Mouse (Mus musculus) thymus, postnatal 36 days (tissue): ENCODE results near the gene Cpne1.
"Not testable (repeated sequence)": the region's sequence is repeated elsewhere in the genome, so short reads cannot be mapped to it uniquely, and the experiment has no call there.

Experiments
- DNase-seq, 2 experiments: peaks; one replicate each; pipeline ENCODE4 v3.0.0; 2022; ENCODE audit warnings: mixed read lengths in 2 of 2

Gene Cpne1

DNA sequence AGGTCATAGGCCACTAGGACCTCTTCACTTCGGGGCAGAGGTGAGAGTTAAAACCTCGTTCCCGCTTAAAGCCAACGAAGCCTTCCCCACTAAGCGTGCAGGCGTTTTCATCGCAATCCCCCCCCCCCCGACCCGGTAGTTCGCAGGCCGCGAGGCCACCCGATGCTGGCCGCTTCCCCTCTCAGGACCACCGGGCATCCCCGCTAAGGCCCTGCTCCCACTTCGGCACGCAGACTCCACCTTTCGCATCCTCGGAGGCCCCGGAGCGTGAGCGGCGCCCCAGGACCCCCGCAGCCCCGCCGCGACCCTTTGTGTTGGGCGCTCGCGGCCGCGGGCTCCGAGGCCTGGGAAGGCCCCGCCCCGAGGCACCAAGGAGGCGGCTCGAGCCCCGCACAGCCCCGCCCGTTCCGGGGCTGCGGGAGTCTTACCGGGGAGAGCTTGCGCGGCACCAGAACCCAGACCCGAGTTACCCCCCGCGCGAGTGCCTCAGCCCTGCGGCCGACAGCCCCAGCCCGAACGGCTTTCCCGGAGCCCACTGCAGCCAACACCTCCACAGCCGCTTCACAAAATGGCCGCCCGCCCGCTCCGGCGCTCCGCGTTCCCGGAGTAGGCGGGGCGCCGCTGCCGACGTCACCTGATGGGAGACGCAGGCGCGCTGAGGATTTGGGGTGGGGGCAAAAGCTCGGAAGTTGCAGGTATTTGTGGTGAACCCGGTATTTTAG, at the start of gene Cpne1, which contains the start of gene Rbm12:
Gene Cpne1, minus strand, starts transcription at position 608 of the 722 bp plus-strand sequence.
Gene Rbm12, minus strand, starts transcription at position 621 of the 722 bp plus-strand sequence.
- DNase-seq, result peak; percentile 95 to 96

DNA sequence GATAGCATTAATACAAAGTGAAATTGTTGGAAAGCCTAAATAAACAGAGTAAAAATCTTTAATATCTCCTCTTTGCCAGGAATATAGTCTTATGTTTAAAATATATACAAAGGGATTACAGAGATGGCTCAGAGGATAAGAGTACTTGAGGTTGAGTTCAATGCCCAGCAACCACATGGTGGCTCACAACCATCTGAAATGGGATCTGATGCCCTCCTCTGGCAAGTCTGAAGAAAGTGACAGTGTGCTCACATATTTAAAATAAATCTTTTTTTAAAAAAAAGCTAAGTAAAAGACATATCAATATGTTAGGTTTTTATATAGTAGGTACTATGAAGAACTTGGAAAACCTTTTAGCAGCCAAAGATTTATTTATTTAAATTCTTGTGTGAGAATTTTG, 39.8 kb upstream of the Cpne1 start:
- DNase-seq, result no peak

DNA sequence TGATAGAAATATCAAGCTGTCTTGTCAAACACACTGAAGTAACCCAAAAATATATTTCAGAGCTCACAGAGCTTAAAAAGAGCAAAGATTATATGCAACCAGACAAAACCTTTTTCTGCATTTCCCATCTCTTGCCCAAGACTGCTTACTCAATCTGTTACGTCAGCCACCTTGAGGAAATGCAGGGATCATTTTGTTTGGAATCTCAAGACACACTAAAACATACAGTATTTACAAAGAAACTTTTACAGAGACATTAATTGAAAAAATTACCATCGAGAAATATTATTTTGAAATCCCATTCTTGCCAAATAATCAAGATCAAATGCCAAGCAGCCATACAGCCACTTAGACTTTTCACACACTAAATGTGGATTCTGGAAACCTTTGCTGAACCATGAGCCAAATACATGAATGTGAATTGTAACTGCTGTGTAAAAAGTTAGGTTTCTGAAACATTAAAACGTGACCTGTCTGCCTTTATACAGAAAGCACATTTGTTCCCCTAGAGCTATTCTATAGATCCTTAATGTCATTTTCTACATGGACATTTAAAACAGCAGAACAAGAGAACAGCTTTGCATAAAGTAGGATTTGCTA, 35.7 kb upstream of the Cpne1 start:
- DNase-seq, result no peak

DNA sequence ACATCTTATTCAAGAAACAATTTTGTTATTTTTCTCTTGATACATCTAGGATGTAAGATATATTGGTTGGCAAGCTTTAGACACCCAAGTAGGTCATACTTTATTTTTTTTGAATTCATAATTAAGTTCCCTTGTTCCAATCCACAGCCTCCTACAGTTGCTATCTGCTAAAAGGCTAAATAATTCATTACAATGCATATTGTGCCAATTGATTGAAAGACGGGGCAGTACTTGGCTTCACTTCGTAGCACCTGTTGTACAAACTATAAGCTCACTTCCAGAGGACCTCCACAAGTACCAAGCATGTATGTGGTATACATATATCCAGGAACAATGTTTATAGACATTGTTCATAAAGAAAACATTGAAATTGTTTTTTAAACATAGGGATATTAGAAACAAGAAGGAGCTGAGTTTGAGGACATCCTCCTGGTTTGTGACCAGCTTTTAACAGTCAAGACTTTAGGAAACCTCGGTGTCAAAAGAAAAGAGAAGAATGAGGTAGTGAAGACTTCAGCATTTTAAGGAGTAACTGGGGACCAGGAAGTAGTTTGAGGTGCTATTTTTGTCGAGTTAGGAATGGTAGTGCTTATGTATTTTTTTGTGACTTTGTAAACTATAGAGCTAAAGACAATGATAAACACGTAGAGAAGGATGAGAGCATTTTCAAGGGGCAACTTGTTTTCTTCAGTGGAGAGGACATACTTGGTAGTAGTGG, 34.7 kb upstream of the Cpne1 start:
- no peak for DNase-seq

DNA sequence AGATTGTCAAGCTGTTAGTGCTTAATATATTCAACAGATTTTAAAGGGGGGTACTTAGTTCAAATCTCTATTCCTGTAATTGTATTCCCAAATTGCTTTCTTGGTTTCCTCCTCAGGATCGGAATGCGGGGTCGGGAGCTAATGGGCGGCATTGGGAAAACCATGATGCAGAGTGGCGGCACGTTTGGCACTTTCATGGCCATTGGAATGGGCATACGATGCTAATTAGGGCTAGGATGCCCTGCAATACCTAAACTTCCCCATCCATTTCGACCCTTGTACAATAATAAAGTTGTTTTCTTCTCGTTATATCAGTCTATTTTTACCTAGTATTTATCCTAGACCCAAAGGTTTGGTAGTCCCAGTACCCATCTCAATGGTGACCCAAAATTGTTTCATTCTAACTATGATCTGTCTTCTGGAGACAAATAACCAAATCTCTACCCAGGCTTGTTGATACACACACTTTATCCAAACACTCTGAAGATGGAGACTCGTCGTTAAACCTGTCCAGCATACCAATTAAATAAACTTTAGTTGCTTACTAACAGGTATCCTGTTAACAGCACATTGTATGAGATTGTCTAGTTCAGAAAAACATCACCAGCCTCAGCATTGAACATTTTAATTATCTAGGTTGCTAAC, 33.8 kb upstream of the Cpne1 start:
- no peak for DNase-seq

DNA sequence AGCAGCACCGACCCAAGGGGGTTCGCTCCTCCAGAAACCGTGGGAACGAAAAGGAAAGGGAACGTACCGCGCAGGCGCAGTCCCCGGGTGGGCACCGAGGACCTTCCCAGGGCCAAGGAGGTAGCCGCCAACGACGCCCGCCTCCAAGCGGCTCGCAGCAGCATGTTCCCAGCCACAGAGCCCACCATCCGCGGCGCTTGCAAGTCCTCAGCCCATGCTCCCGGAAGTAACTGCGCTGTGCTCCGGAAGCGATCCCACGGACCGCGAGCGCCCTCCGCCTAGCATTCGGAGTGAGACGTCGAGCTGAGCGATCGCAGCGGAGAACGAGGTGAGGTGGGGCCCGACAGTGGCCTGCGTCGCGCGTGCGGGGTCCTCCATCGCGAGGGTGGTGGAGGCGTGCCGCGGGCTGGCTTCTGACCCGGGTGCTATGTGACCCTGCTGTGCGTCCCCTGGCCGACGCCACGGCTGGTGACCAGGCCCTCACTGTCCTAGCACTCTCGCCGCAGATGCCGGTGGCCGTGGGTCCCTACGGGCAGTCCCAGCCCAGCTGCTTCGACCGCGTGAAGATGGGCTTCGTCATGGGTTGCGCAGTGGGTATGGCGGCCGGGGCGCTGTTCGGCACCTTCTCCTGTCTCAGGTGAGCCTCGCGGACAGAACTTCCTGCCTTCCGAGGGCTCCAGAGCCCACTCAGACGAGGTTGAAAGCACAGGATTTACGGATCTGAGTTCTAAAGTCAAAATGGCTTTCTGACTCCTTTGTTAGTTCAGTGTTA, 32.4 kb upstream of the Cpne1 start, which contains the start of the genes Romo1 and Nfs1:
Gene Romo1, plus strand, starts transcription at position 87 of the 772 bp plus-strand sequence.
Gene Nfs1, minus strand, starts transcription at position 234 of the 772 bp plus-strand sequence.
- peak; percentile 93 to 95 for DNase-seq

DNA sequence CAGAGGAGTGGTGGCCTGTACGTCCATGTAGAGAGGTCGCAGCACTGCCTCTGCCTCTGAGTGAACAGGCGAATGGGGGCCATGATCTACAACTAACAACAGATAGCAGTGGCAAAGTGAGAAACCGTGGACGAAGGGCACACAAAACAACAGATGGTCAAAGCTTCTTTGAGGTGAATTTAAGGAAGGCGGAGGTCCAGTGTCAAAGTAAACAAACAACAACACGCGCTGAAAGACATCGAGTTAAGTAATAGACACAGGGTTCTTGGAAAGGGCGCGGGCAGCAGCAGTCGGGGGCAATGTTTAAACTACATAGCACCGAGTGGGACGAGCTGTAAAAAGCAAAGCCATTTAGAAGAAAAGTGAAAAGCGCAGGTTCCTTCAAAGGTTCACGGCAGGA, 31.6 kb upstream of the Cpne1 start:
- DNase-seq, result no peak

DNA sequence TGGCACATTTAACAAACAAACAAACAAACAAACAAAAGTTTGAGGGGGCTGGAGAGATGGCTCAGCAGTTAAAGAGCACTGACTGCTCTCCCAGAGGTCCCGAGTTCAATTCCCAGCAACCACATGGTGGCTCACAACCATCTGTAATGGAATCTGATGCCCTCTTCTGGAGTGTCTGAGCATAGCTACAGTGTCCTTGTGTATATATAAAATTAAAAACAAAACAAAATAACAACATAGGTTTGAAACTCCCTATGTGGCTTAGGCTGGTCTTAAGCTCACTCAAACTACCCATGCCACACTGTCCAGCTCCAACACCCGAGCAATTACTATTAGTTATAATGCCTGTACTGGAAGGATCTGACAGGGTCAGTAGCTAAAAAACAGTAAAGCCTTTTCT, 31.1 kb upstream of the Cpne1 start:
- DNase-seq, result no peak

DNA sequence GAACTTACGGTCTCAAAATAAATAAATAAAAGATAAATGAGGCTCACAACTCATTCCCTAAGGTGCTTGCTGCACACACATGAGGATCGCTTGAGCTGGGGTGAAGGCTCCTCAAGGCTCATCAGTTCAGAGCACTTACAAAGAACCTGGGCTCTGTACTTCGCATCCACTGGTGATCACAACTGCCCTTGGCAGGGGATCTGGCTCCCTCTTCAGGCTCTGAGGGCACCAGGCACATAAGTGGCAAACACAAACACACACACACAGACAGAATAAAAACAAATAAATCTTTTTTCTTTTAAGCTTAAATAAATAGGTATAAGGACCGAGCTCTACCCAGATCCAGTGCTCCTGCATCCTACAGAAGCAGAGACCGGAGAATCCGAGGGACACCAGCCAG, 23.9 kb upstream of the Cpne1 start:
- DNase-seq, result no peak

DNA sequence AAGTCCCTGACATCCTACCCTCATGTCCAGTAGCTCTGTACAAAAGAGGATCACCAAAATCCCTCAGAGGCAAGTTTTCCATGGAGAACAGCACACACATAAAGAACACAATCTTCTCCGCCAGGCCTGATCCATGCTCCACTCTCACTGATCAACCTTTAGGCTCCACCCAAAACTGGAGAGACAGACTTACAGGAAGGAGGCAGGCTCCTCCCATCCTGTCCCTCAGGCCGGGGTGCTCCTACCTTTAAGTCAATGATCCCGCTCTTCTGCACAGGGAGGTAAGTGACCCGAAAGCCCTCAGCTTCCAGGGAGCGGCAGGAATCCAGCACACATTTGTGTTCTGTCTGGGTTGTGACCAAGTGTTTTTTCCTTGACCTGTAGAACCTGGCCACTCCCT, 22.4 kb upstream of the Cpne1 start:
- no peak for DNase-seq

DNA sequence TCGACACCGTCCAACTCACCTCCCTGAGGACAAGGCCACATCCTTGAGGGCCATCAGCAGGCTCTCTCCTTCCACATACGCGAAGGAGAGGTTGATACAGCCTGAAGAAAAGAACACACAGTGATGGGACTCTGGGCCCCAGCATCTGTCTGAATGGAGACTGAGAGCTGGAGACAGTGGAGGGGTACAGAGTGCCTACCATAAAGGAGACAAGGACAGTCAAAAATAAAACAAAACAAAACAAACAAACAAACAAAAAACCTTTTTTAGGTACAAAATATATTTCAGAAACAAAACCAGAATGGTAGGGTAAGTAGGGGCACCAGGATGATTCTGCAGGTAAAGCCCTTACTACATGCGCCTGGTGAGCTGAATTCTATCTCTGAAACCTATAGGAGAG, 15.2 kb upstream of the Cpne1 start, which contains the start of gene Gm28036:
Gene Gm28036, minus strand, starts transcription at position 101 of the 400 bp plus-strand sequence.
- DNase-seq, result no peak

DNA sequence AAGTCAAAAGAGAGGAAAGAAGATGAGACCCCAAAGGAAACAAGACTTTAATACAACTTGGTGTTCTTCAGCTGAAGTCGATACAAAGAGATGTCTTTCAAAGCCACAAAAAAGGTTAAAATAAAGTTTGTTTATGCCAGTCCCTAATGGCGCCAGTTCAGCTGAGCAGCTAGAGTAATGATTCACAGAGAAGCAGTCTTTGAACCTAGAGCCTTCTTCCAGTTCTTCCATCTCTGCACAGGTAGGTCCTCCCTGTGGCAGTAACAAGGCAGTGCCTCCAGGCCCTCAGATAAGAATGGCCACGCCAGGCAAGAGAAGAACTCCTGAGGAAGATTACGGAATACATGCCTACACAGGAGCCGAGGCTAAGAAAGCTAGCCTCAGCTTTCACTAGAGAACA, 12.0 kb upstream of the Cpne1 start:
- DNase-seq, result no peak

DNA sequence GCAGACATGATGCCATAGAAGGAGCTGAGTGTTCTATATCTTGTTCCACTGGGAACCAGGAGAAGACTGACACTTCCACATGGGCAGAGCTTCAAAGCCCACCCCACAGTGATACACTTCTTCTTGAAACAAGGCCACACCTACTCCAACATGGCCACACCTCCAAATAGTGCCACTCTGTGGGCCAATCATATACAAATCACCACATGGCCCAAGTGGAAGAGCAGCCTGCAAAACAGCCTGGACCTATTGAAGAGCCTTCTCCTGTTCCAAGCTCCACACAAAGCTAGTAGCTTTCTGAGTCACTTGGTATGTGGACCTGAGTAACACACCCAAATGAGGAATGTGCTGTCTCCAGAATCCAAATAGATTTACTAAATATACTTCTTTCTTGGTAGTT, 7.8 kb upstream of the Cpne1 start:
- DNase-seq, result no peak

DNA sequence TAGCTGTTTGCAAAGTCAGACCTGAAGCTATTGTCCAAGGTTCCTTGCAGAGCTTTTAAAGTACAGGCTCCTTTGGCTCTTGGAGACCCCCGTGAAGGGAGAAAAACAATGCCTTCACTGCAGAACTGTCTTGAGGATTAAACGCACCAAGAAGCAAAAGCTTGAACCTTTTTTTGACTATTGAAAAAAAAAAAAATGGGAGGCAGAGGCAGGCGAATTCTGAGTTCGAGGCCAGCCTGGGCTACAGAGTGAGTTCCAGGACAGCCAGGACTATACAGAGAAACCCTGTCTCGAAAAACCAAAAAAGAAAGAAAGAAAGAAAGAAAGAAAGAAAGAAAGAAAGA, 287 bp upstream of the Cpne1 start:
- DNase-seq, result not testable (repeated sequence)

DNA sequence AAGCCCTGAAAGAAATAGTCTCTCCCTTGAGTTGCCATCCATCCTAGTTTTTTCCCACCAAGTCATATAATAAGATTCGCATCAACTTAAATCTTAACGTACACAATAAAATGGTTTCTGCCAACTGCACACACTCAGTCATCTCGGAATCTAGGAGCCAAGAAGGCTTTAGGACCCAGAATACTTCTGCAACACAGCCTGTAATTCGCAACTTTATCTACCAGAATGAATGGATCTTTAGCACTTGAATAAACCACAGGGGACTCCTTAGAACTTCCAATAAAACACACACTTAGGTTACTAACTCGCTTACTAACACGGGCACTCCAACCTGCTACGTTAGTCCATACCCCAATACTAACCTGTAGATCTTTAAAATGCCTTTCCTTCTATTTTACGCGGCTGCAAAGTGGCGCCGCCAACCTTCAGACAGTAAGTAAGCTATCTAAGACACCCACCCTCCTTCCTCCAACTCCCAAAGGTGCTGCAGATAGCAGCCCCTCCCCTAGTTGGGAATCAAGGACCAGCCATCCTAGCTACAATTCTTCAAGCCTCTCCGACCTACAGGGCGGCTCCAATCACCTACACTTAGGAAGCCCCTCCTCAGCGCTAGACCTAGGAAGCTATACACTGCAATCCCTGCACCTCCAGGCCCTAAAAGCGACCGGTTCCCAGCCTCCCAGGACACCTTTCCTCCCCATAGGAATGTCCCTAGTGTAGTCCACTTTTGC, 973 bp downstream of the Cpne1 start:
- DNase-seq, result peak; percentile 20 to 23

DNA sequence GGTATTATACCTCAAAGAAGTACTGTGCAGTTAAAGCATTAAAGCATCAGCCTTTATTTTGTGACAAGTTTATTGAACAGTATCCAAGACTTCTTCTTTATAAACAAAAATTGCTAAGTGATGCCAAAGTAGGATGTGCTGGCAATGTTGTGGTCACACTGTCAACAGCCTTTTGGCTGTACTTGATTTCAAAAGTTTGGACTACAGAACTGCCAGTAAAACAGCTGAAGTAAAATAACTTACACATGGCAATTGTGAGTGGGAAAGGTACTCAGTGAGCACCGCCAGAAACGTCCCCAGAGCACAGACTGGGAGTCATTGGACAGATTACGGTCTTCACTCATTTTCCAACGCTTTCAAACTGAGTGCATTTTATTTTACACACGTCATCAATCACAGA, 19.8 kb downstream of the Cpne1 start:
- no peak for DNase-seq

DNA sequence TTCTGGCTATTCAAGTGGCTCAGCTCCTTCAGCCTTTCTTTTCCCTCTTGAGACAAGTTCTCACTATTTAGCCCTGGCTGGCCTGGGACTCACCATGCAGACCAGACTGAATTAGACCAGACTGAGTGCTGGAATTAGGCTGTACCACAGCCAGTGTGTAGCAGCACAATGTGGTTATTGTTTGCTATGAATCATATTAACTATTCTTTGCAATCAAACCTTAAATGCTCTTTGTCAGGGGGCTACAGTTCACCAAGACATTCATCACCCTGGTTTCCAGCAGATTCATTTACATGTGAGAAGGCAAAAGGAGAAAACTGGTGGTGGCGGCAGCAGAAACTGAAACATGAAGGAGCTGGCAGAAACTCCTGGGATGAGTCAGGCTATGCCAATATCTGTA, 22.0 kb downstream of the Cpne1 start:
- no peak for DNase-seq

DNA sequence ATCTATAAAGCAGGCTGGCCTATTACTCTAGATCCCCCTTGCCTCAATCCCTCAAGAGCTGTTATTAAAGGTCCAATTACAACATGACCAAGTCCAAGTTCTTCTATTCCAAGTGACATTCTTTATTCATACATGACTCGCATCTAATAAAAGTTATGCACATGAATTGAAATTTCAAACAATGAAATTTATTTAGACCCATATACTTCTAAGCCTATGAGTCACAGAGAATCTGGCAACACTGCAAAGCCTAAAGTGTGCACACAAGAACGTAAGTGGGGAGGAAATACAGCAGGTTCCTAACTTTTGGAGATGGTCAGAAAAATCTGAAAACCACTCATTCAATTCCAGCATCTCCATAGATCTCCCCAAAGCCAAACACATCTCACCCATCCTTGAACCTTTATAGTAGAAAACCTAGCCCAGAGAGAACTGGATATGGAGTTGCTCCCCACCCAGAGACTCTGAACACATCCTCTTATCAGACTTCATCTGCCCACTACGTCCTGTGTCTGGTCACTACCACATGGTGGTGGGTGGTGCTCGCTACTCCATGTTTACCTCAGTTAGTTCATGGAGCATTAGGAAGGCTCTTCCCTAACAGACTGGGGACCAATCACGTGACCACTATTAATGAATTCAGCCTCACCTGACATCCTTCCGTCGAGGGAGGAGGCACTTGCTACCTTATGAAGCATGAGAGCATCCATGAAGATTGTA, 24.2 kb downstream of the Cpne1 start:
- no peak for DNase-seq

DNA sequence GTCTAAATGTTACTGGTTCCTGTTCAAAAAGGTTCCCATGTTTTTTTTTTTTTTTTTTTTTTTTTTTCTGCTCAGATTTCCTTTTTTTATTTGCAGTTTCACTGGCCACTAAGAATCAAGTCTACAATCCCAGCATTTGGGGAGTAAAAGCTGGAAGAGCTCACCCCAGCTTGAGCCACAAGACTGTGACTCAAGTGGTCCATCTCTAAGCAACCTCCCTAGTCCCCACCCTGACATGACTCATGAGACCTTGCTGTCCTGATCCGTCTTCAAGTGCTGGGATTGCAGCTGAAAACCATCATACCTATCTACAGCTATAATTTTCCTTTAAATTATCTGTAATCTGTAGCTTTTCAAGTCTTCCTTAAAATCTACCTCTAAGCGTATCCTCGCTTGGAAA, 27.2 kb downstream of the Cpne1 start:
- DNase-seq, result no peak

DNA sequence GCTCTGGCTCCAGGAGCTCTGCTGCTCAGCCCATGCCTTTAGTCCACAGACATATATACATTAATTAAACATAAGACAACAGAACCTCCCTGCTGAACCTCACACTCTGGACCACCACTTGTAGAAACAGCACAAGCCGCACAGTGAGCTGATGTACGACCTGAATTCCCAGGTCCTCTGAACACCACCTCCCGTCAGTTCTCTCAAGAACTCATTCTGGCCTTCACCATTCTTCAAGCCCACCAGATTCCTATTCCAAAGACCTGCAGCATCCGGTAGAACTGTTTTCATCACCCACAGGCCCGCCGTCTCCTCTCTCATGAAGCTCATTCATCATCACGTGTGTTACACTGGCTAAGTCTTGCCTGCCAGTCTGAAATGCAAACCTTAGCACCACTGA, 31.4 kb downstream of the Cpne1 start:
- DNase-seq, result no peak

DNA sequence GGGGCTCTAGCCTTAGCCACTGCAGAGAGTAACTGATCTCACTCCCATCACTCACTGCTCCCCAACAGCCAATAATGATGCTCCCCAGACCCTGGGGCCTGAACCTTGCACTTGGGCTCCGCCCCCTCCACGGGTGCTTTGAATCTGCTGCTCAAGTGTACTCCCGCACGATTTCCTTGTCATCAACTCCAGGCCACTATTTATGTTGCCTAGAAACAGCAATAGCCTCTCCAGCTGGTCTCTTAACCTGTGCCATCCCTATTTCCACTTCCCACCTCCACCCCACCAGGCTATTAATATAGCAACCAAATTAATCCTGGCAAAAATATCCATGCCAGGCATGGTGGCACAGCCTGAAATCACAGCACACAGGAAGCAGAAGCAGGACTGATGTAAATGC, 32.1 kb downstream of the Cpne1 start:
- no peak for DNase-seq
